Mouse (Mus musculus): ENCODE results near the gene Sox2. TPM values are rescaled to one million over a fixed set of nuclear protein-coding genes. Genes with fewer than 3 reads are reported as not detected.

Gene Sox2
- total RNA-seq, 2 experiments from 2014 or later = 40.5 to 43.8 TPM

GRCm38 (mm10) chr3:34641756-34642497 is 8.3 kb upstream of the Sox2 start:
- no peak for DNase-seq (ENCODE audit: low spot score in 2 of 2)
- intact Hi-C loops (cut with DNase I) = loop anchor here (5.0 to 10.0 kb wide), 4 partner anchors 80 to 933 kb away; no protein-coding TSS in a partner anchor

GRCm38 (mm10) chr3:34642498-34642941 is 7.7 kb upstream of the Sox2 start:
- intact Hi-C loops (cut with DNase I) = loop anchor here (5.0 to 10.0 kb wide), 4 partner anchors 80 to 932 kb away; no protein-coding TSS in a partner anchor

GRCm38 (mm10) chr3:34643067-34643466 is 7.1 kb upstream of the Sox2 start:
- DNase-seq (ENCODE audit: low spot score in 2 of 2) = no peak
- intact Hi-C loops (cut with DNase I) = loop anchor here (5.0 to 10.0 kb wide), 4 partner anchors 81 to 932 kb away; no protein-coding TSS in a partner anchor

More at GRCm38 (mm10) chr3:34642498-34642941, 7.7 kb upstream of the Sox2 start:
- peak; percentile 80 for DNase-seq (ENCODE audit: low spot score in 2 of 2)

GRCm38 (mm10) chr3:34643536-34644115 is 6.6 kb upstream of the Sox2 start:
- intact Hi-C loops (cut with DNase I) = loop anchor here (5.0 to 10.0 kb wide), 4 partner anchors 81 to 931 kb away; no protein-coding TSS in a partner anchor

GRCm38 (mm10) chr3:34646169-34646568 is 4.0 kb upstream of the Sox2 start:
- intact Hi-C loops (cut with DNase I) = loop anchor here (5.0 to 10.0 kb wide), 4 partner anchors 541 to 929 kb away; no protein-coding TSS in a partner anchor
- peak in 1 of 2 experiments; percentile 4 for DNase-seq (ENCODE audit: low spot score in 2 of 2)

More at GRCm38 (mm10) chr3:34643536-34644115, 6.6 kb upstream of the Sox2 start:
- DNase-seq (ENCODE audit: low spot score in 2 of 2) = no peak

- peak; percentile 84 for DNase-seq (ENCODE audit: low spot score in 2 of 2)
- intact Hi-C loops (cut with DNase I) = loop anchor here (1.0 to 10.0 kb wide), 5 partner anchors 543 to 927 kb away; no protein-coding TSS in a partner anchor
Observed at GRCm38 (mm10) chr3:34647688-34648087, 2.5 kb upstream of the Sox2 start.

- no peak for DNase-seq (ENCODE audit: low spot score in 2 of 2)
- intact Hi-C loops (cut with DNase I) = loop anchor here (5.0 to 10.0 kb wide), 4 partner anchors 543 to 927 kb away; no protein-coding TSS in a partner anchor
Observed at GRCm38 (mm10) chr3:34648105-34648832, 1.9 kb upstream of the Sox2 start.

GRCm38 (mm10) chr3:34648833-34649719 is 1.1 kb upstream of the Sox2 start:
- intact Hi-C loops (cut with DNase I) = loop anchor here (5.0 to 10.0 kb wide), 4 partner anchors 544 to 926 kb away; no protein-coding TSS in a partner anchor
- no peak for DNase-seq (ENCODE audit: low spot score in 2 of 2)

GRCm38 (mm10) chr3:34650621-34651361 is 586 bp downstream of the Sox2 start:
- intact Hi-C loops (cut with DNase I) = no loop called here
- DNase-seq (ENCODE audit: low spot score in 2 of 2) = no peak

- intact Hi-C loops (cut with DNase I) = loop anchor here (1.0 kb wide), 1 partner anchor 11 kb away; no protein-coding TSS in a partner anchor
Observed at GRCm38 (mm10) chr3:34651486-34652170, 1.4 kb downstream of the Sox2 start.

GRCm38 (mm10) chr3:34652616-34653015 is 2.4 kb downstream of the Sox2 start:
- peak in 1 of 2 experiments; percentile 35 for DNase-seq (ENCODE audit: low spot score in 2 of 2)
- intact Hi-C loops (cut with DNase I) = loop anchor here (1.0 kb wide), 1 partner anchor 10 kb away; no protein-coding TSS in a partner anchor

More at GRCm38 (mm10) chr3:34651486-34652170, 1.4 kb downstream of the Sox2 start:
- DNase-seq (ENCODE audit: low spot score in 2 of 2) = no peak

- intact Hi-C loops (cut with DNase I) = no loop called here
Observed at GRCm38 (mm10) chr3:34653235-34653976, 3.2 kb downstream of the Sox2 start.

GRCm38 (mm10) chr3:34653977-34654500 is 3.8 kb downstream of the Sox2 start:
- intact Hi-C loops (cut with DNase I) = no loop called here
- DNase-seq (ENCODE audit: low spot score in 2 of 2) = no peak

More at GRCm38 (mm10) chr3:34653235-34653976, 3.2 kb downstream of the Sox2 start:
- DNase-seq (ENCODE audit: low spot score in 2 of 2) = peak in 1 of 2 experiments; percentile 10

- intact Hi-C loops (cut with DNase I) = loop anchor here (5.0 kb wide), 1 partner anchor 443 kb away; no protein-coding TSS in a partner anchor
Observed at GRCm38 (mm10) chr3:34654781-34655180, 4.6 kb downstream of the Sox2 start.

GRCm38 (mm10) chr3:34655311-34656075 is 5.3 kb downstream of the Sox2 start:
- DNase-seq (ENCODE audit: low spot score in 2 of 2) = no peak
- intact Hi-C loops (cut with DNase I) = loop anchor here (5.0 kb wide), 1 partner anchor 442 kb away; no protein-coding TSS in a partner anchor

More at GRCm38 (mm10) chr3:34654781-34655180, 4.6 kb downstream of the Sox2 start:
- no peak for DNase-seq (ENCODE audit: low spot score in 2 of 2)

All from left cerebral cortex, postnatal 25 days (tissue).